Mouse (Mus musculus) cerebellum, adult 11-12 months (tissue): ENCODE results near the gene Gm21858.
"Not testable (repeated sequence)": the region's sequence is repeated elsewhere in the genome, so short reads cannot be mapped to it uniquely, and the experiment has no call there.

Experiments used
- DNase-seq: peaks from one replicate; pipeline ENCODE4 v3.0.0; 2022

Gm21858 gene

GRCm38 (mm10) chrY:55731456-55731855, at the start of gene Gm21858:
Gene Gm21858, plus strand, starts transcription at chrY:55731756.
- not testable (repeated sequence) for DNase-seq
